Mouse (Mus musculus): ENCODE data around the gene Fbln1.

- no peak for TF ChIP-seq POLR2A (IDR thresholded peaks at IDR 0.05; ENCODE audit: insufficient read length, low read depth)
- no peak for TF ChIP-seq SRF (IDR thresholded peaks at IDR 0.05; ENCODE audit: control insufficient read depth, insufficient read length, low read depth)
- no peak for TF ChIP-seq MYOD1 (IDR thresholded peaks at IDR 0.05; ENCODE audit: control insufficient read depth in 1 of 3, insufficient read length in 2 of 3, low read depth in 2 of 3)
- TF ChIP-seq MYOG (IDR thresholded peaks at IDR 0.05; ENCODE audit: control insufficient read depth in 1 of 3, insufficient read depth in 1 of 3, insufficient read length in 2 of 3, low read depth in 2 of 3): no peak
- no peak for TF ChIP-seq POLR2AphosphoS2 (IDR thresholded peaks at IDR 0.05; ENCODE audit: insufficient read length, low read depth)
- no peak for TF ChIP-seq TCF12 (IDR thresholded peaks at IDR 0.05; ENCODE audit: insufficient read depth, poor library complexity, severe bottlenecking)
Observed at GRCm38 (mm10) chr15:85228568-85228967, 22.8 kb downstream of the Fbln1 start.

All from myocyte (in vitro differentiated cells).